In the genomic region with DNA sequence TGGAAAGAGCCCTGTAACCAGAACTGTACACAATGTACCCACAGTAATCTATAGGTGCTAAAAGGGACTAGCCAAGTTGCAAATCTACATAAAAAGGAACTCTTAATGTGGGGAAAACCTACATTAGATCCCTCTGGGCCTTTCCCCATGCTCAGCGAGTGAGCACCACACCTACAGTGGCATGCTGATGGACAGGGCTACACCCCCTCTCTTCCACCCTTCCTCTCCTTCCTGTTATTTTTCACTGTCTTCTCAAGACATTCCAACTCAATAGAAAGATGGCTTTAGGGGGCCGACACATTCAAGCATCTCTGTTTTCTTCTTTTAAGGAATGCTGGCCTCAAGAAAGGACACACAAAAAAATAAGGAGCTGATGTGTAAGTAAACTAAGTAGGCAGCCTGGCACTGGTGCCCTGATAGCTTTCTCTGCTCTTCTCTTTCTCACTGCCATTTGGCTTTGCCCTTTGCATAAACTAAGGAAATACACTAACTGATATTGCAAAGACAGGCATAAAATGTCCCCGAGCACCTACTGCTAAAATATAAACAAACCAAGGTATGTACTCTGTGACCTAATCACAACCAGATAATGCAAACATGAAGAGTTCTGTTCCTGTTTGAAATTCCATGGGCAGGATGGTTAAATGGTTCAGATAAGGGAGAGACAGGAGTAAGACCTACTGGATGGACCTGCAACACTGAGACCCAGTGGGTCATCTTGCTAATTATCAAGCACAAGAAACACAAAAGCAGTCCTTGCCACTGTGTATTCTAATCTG, we compare ENCODE assay signal across 22 mouse cellular contexts.
DNase-seq lines count a peak whose midpoint lies in the region; ATAC-seq and TF ChIP-seq lines count a peak whose summit lies in the region.
"Had no signal": no experiment of that assay in that cellular context is flagged by ENCODE, and none has a peak within 500 bp of the region (broad histone marks: within the 10 kb centered on the region; RNA-seq: fewer than 3 reads in every experiment).

No protein-coding gene starts in this region.

- H3K4me1 ChIP-seq in intestine, embryonic 16.5 days (ENCODE audit: control insufficient read depth, insufficient read depth, low read length) = no peaks in the 10 kb centered on the region
- H3K4me1 ChIP-seq in intestine, embryonic 15.5 days (replicated peaks) = no peaks in the 10 kb centered on the region
- H3K4me1 ChIP-seq in kidney, postnatal 0 days (replicated peaks; ENCODE audit: insufficient read depth, low read length) = no peaks in the 10 kb centered on the region
- H3K4me1 ChIP-seq in liver, postnatal 0 days (ENCODE audit: insufficient read depth) = peaks cover 8% of the 10 kb centered on the region; the same call in 1 of the 2 replicates
- peaks cover 13% of the 10 kb centered on the region for H3K4me1 ChIP-seq in liver, embryonic 12.5 days
- H3K4me1 ChIP-seq: embryonic facial prominence, embryonic 13.5 days; embryonic facial prominence, embryonic 15.5 days; forebrain, embryonic 10.5 days; forebrain, embryonic 12.5 days had no signal

- no peak for TF ChIP-seq EP300 in liver, postnatal 0 days (IDR thresholded peaks at IDR 0.05; ENCODE audit: low read depth)

- 0 out of 2 replicates have a peak, but pooled peaks have one; percentile 55 for ATAC-seq in intestine, embryonic 16.5 days
- no peak for ATAC-seq in intestine, embryonic 15.5 days
- ATAC-seq in kidney, postnatal 0 days (replicated peaks; ENCODE audit: low FRiP score, low read depth) = no peak
- peak; percentile 51; the same call in 1 of the 2 replicates for ATAC-seq in liver, postnatal 0 days
- ATAC-seq in liver, embryonic 12.5 days = no peak
- ATAC-seq: forebrain, embryonic 14.5 days had no signal

- WGBS in intestine, embryonic 16.5 days = 68% methylated on average over 3 of the region's 3 CpGs
- WGBS in intestine, embryonic 15.5 days = 55% methylated on average over 3 of the region's 3 CpGs
- WGBS in kidney, postnatal 0 days = 61% methylated on average over 3 of the region's 3 CpGs
- WGBS in liver, postnatal 0 days (ENCODE audit: insufficient replicate concordance) = 69% methylated on average over 3 of the region's 3 CpGs
- WGBS in liver, embryonic 12.5 days (ENCODE audit: insufficient replicate concordance) = 67% methylated on average over 3 of the region's 3 CpGs

- no peak for DNase-seq in kidney, postnatal 0 days (ENCODE audit: low spot score)
- DNase-seq in kidney, adult 9 months = no peak
- DNase-seq in liver, postnatal 0 days = no peak
- DNase-seq: adrenal gland, adult 2 months; adrenal gland, postnatal 10 days; adrenal gland, postnatal 25 days; cerebellum, adult 11 months; cerebellum, adult 18-20 months; cerebellum, adult 8-10 months; cerebellum, adult 9-11 months; cerebellum, postnatal 14 days; cerebellum, postnatal 36 days; embryo, embryonic 11 days had no signal

- no peak for TF ChIP-seq CTCF in kidney, postnatal 0 days (IDR thresholded peaks at IDR 0.05; ENCODE audit: low read depth)
- no peak for TF ChIP-seq CTCF in liver, postnatal 0 days (IDR thresholded peaks at IDR 0.05; ENCODE audit: low read depth)

- H3K27ac ChIP-seq in intestine, embryonic 16.5 days (ENCODE audit: low read length) = no peak overlapping the region
- H3K27ac ChIP-seq in intestine, embryonic 15.5 days = no peak overlapping the region
- H3K27ac ChIP-seq in kidney, postnatal 0 days = peak overlapping the region; percentile 27; the same call in 1 of the 2 replicates
- H3K27ac ChIP-seq in liver, postnatal 0 days (ENCODE audit: low read depth) = peak overlapping the region; percentile 31; the same call in 1 of the 2 replicates
- no peak overlapping the region for H3K27ac ChIP-seq in liver, embryonic 12.5 days
- H3K27ac ChIP-seq: embryonic facial prominence, embryonic 13.5 days; embryonic facial prominence, embryonic 15.5 days; forebrain, embryonic 10.5 days; forebrain, embryonic 12.5 days had no signal

- H3K27me3 ChIP-seq in intestine, embryonic 16.5 days (replicated peaks; ENCODE audit: control insufficient read depth, insufficient read depth, low read length) = no peaks in the 10 kb centered on the region
- no peaks in the 10 kb centered on the region for H3K27me3 ChIP-seq in intestine, embryonic 15.5 days (replicated peaks)
- H3K27me3 ChIP-seq in kidney, postnatal 0 days (ENCODE audit: insufficient read depth, low read length) = no peaks in the 10 kb centered on the region
- H3K27me3 ChIP-seq in liver, postnatal 0 days (ENCODE audit: insufficient read depth, low read length) = no peaks in the 10 kb centered on the region
- H3K27me3 ChIP-seq in liver, embryonic 12.5 days (replicated peaks) = no peaks in the 10 kb centered on the region
- H3K27me3 ChIP-seq: embryonic facial prominence, embryonic 13.5 days; embryonic facial prominence, embryonic 15.5 days; forebrain, embryonic 12.5 days had no signal

- H3K36me3 ChIP-seq in intestine, embryonic 16.5 days (ENCODE audit: control insufficient read depth, insufficient read depth, low read length) = no peaks in the 10 kb centered on the region
- no peaks in the 10 kb centered on the region for H3K36me3 ChIP-seq in intestine, embryonic 15.5 days
- no peaks in the 10 kb centered on the region for H3K36me3 ChIP-seq in kidney, postnatal 0 days (ENCODE audit: insufficient read depth, low read length)
- H3K36me3 ChIP-seq in liver, postnatal 0 days (replicated peaks; ENCODE audit: insufficient read depth, low read length) = no peaks in the 10 kb centered on the region
- peaks cover 8% of the 10 kb centered on the region for H3K36me3 ChIP-seq in liver, embryonic 12.5 days
- H3K36me3 ChIP-seq: forebrain, embryonic 12.5 days had no signal

- no peaks in the 10 kb centered on the region for H3K9me3 ChIP-seq in intestine, embryonic 16.5 days (ENCODE audit: control insufficient read depth, low read length)
- H3K9me3 ChIP-seq in intestine, embryonic 15.5 days = no peaks in the 10 kb centered on the region
- no peaks in the 10 kb centered on the region for H3K9me3 ChIP-seq in kidney, postnatal 0 days (replicated peaks; ENCODE audit: low read length)
- H3K9me3 ChIP-seq in liver, postnatal 0 days (ENCODE audit: low read length) = no peaks in the 10 kb centered on the region
- no peaks in the 10 kb centered on the region for H3K9me3 ChIP-seq in liver, embryonic 12.5 days (replicated peaks)
- H3K9me3 ChIP-seq: embryonic facial prominence, embryonic 13.5 days; embryonic facial prominence, embryonic 15.5 days; forebrain, embryonic 10.5 days; forebrain, embryonic 12.5 days had no signal

- H3K9ac ChIP-seq in intestine, embryonic 16.5 days (ENCODE audit: low read depth, low read length) = no peak overlapping the region
- no peak overlapping the region for H3K9ac ChIP-seq in intestine, embryonic 15.5 days
- H3K9ac ChIP-seq in kidney, postnatal 0 days (ENCODE audit: low read depth, low read length) = no peak overlapping the region
- no peak overlapping the region for H3K9ac ChIP-seq in liver, postnatal 0 days (replicated peaks)
- no peak overlapping the region for H3K9ac ChIP-seq in liver, embryonic 12.5 days
- H3K9ac ChIP-seq: embryonic facial prominence, embryonic 13.5 days; embryonic facial prominence, embryonic 15.5 days; forebrain, embryonic 12.5 days had no signal

- H3K4me2 ChIP-seq in intestine, embryonic 16.5 days (ENCODE audit: low read depth, low read length) = no peak overlapping the region
- H3K4me2 ChIP-seq in intestine, embryonic 15.5 days (replicated peaks) = no peak overlapping the region
- no peak overlapping the region for H3K4me2 ChIP-seq in kidney, postnatal 0 days (ENCODE audit: low read length)
- H3K4me2 ChIP-seq in liver, postnatal 0 days (ENCODE audit: low read depth, low read length) = no peak overlapping the region
- H3K4me2 ChIP-seq in liver, embryonic 12.5 days = no peak overlapping the region
- H3K4me2 ChIP-seq: embryonic facial prominence, embryonic 13.5 days; embryonic facial prominence, embryonic 15.5 days; forebrain, embryonic 12.5 days had no signal

- H3K4me3 ChIP-seq in intestine, embryonic 16.5 days (ENCODE audit: low read length) = no peak overlapping the region
- H3K4me3 ChIP-seq in intestine, embryonic 15.5 days (replicated peaks) = no peak overlapping the region
- no peak overlapping the region for H3K4me3 ChIP-seq in kidney, postnatal 0 days (replicated peaks; ENCODE audit: low read depth, low read length)
- H3K4me3 ChIP-seq in liver, postnatal 0 days (ENCODE audit: low read depth, low read length) = no peak overlapping the region
- no peak overlapping the region for H3K4me3 ChIP-seq in liver, embryonic 12.5 days
- H3K4me3 ChIP-seq: embryonic facial prominence, embryonic 13.5 days; embryonic facial prominence, embryonic 15.5 days; erythroblast, embryonic 14.5 days; forebrain, embryonic 10.5 days; forebrain, embryonic 12.5 days had no signal

Comparison
In these comparisons a context has a peak if more than half of its experiments do, and no peak if none do; other contexts are left out.
1. ATAC-seq: peak in intestine, embryonic 16.5 days (single experiment) and liver, postnatal 0 days (single experiment); none in intestine, embryonic 15.5 days (single experiment), kidney, postnatal 0 days (single experiment) and liver, embryonic 12.5 days (single experiment).
2. H3K27ac ChIP-seq: peak in kidney, postnatal 0 days (single experiment) and liver, postnatal 0 days (single experiment); none in intestine, embryonic 16.5 days (single experiment), intestine, embryonic 15.5 days (single experiment) and liver, embryonic 12.5 days (single experiment).